Mouse (Mus musculus) kidney, embryonic 15.5 days (tissue): Measurements from ENCODE around the gene Pmepa1. TPM values are rescaled to one million over a fixed set of nuclear protein-coding genes. Genes with fewer than 3 reads are reported as not detected.

ENCODE experiments used
- ATAC-seq: fragments of 200-750 bp; cut with Nextera tagmentation; replicated peaks from 2 replicates; pipeline ENCODE4 v1.8.0; 2017; ENCODE audit warnings: moderate TSS enrichment; ENCODE audit not compliant: low FRiP score
- H3K27ac ChIP-seq: fragments of 300-500 bp; sonication (generic); 2 replicates; pipeline ENCODE4 v1.5.1; 2015; ENCODE audit warnings: mild to moderate bottlenecking, inconsistent platforms
- H3K27me3 ChIP-seq: fragments of 300-500 bp; sonication (generic); 2 replicates; pipeline ENCODE4 v1.6.1; 2015; ENCODE audit warnings: inconsistent platforms
- H3K36me3 ChIP-seq: fragments of 300-500 bp; sonication (generic); 2 replicates; pipeline ENCODE4 v1.6.1; 2015; ENCODE audit warnings: inconsistent platforms
- H3K4me1 ChIP-seq: fragments of 300-500 bp; sonication (generic); 2 replicates; pipeline ENCODE4 v1.6.1; 2015; ENCODE audit warnings: inconsistent platforms
- H3K4me2 ChIP-seq: fragments of 300-500 bp; sonication (generic); 2 replicates; pipeline ENCODE4 v1.6.1; 2015; ENCODE audit warnings: moderate library complexity, mild to moderate bottlenecking, inconsistent platforms
- H3K4me3 ChIP-seq: fragments of 300-500 bp; sonication (generic); replicated peaks from 2 replicates; pipeline ENCODE4 v1.5.1; 2015; ENCODE audit warnings: mild to moderate bottlenecking, inconsistent platforms
- H3K9ac ChIP-seq: fragments of 300-500 bp; sonication (generic); 2 replicates; pipeline ENCODE4 v1.6.1; 2015; ENCODE audit warnings: mild to moderate bottlenecking, inconsistent platforms
- H3K9me3 ChIP-seq: fragments of 300-500 bp; sonication (generic); replicated peaks from 2 replicates; pipeline ENCODE4 v1.6.1; 2016; ENCODE audit warnings: inconsistent platforms
- WGBS: fragments of 180-500 bp; shearing (Covaris S2); methylation state at CpG from one replicate; pipeline ENCODE4 v1.1.7; 2015; ENCODE audit warnings: mixed read lengths; 5-methylcytosine and 5-hydroxymethylcytosine counted together
- polyA plus RNA-seq: library from polyadenylated mRNA; unstranded; fragments of >200 nt; fragmentation: Nextera tagmentation; extraction: Ambion mirVana; gene quantifications from 2 replicates; pipeline ENCODE4 v1.2.1, GENCODE M21; 2015

Pmepa1 gene
- polyA plus RNA-seq, 1 experiment from 2014 or later, result 4.5 TPM

GRCm38 (mm10) chr2:173292551-173292950 is 16.2 kb upstream of the Pmepa1 start:
- ATAC-seq, result no peak
- Histone ChIP-seq H3K27ac (no peak overlapping the region), H3K4me2 (no peak overlapping the region), H3K4me1 (no peaks in the 10 kb centered on the region), H3K4me3 (no peak overlapping the region), H3K9me3 (no peaks in the 10 kb centered on the region), H3K36me3 (no peaks in the 10 kb centered on the region), H3K27me3 (0 out of 2 replicates have a peak, but pooled peaks cover 3% of the 10 kb centered on the region), H3K9ac (no peak overlapping the region)
- 96% methylated on average over 2 of the region's 2 CpGs for WGBS

- WGBS, result 94% methylated on average over 11 of the region's 11 CpGs
- no peaks in the 10 kb centered on the region for H3K9me3 ChIP-seq
- H3K9ac ChIP-seq, result no peak overlapping the region
- H3K27ac ChIP-seq, result no peak overlapping the region
- H3K4me2 ChIP-seq, result no peak overlapping the region
- H3K27me3 ChIP-seq, result no peaks in the 10 kb centered on the region
- no peak for ATAC-seq
- no peaks in the 10 kb centered on the region for H3K4me1 ChIP-seq
- no peak overlapping the region for H3K4me3 ChIP-seq
- H3K36me3 ChIP-seq, result no peaks in the 10 kb centered on the region
Measured at GRCm38 (mm10) chr2:173290981-173291380, 14.6 kb upstream of the Pmepa1 start.

- no peaks in the 10 kb centered on the region for H3K27me3 ChIP-seq
- H3K4me2 ChIP-seq, result no peak overlapping the region
- H3K27ac ChIP-seq, result no peak overlapping the region
- WGBS, result 42% methylated on average over 3 of the region's 3 CpGs
- H3K9ac ChIP-seq, result no peak overlapping the region
- no peaks in the 10 kb centered on the region for H3K9me3 ChIP-seq
- H3K4me3 ChIP-seq, result no peak overlapping the region
- no peak for ATAC-seq
- no peaks in the 10 kb centered on the region for H3K4me1 ChIP-seq
- H3K36me3 ChIP-seq, result no peaks in the 10 kb centered on the region
Measured at GRCm38 (mm10) chr2:173289928-173290327, 13.6 kb upstream of the Pmepa1 start.

DNA sequence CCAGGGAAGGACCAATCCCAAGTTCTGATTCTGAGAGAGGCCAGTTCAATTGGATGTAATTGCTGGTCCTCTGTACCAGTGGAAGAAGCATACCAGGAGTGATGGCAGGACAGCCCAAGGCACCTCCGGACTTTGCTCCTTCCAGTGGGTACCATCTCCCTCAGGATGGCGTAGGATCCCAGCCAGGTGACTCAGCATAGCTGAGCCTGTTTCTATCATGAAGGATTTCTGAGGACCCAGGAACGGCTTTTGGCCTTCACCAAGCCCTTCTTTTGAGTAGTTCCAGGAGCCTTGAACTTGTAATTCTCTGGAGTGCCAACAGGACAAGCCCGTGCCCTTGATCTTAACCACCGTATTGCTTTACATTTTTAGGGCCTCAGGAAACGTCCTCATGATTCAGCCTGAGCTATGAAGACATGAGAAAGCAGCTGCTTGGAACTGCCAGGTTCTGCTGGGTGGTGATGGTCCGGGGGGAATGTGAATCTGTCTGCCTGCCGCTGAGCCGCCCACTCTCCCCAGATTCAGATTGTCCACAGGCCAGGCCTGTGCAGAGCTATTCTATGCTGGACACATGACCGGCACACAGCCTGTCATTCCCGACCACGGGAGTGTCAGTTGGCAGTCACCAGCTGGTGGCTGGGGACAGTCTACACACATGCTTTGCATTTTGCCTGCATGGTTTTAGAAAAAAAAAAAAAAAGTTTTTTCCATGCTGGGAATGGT is 9.6 kb upstream of the Pmepa1 start:
- Histone ChIP-seq H3K9ac (no peak overlapping the region), H3K27ac (no peak overlapping the region), H3K9me3 (no peaks in the 10 kb centered on the region), H3K27me3 (0 out of 2 replicates have a peak, but pooled peaks cover 4% of the 10 kb centered on the region), H3K4me1 (peaks cover 9% of the 10 kb centered on the region), H3K4me3 (no peak overlapping the region), H3K4me2 (no peak overlapping the region), H3K36me3 (no peaks in the 10 kb centered on the region)
- no peak for ATAC-seq
- WGBS, result 84% methylated on average over 12 of the region's 12 CpGs

DNA sequence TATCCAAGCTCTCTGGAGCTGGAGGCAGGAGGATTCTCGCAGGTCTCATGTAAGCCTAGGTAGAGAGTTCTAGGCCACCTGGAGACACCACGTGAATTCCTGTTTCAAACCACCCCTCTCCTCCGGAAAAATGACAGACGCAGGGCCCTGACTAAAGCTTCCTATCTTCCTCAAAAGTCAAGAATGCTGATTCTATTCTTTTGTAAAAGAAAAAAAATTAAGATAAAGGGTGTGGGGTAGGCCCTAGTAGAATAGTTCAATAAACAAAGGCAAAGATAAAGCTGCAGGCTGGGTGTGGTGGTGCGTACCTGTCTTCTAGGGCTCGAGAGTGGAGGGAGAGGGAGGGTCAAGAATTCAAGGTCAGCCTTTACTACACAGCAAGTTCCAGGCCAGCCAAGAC is 8.4 kb upstream of the Pmepa1 start:
- no peak overlapping the region for H3K9ac ChIP-seq
- H3K36me3 ChIP-seq, result no peaks in the 10 kb centered on the region
- 0 out of 2 replicates have a peak, but pooled peaks cover 4% of the 10 kb centered on the region for H3K27me3 ChIP-seq
- no peak overlapping the region for H3K4me2 ChIP-seq
- H3K9me3 ChIP-seq, result no peaks in the 10 kb centered on the region
- no peak overlapping the region for H3K27ac ChIP-seq
- H3K4me1 ChIP-seq, result peaks cover 9% of the 10 kb centered on the region
- H3K4me3 ChIP-seq, result no peak overlapping the region
- no peak for ATAC-seq
- WGBS, result 78% methylated on average over 6 of the region's 6 CpGs

- Histone ChIP-seq H3K4me1 (peaks cover 21% of the 10 kb centered on the region), H3K9me3 (no peaks in the 10 kb centered on the region), H3K4me2 (no peak overlapping the region), H3K9ac (no peak overlapping the region), H3K4me3 (no peak overlapping the region), H3K36me3 (no peaks in the 10 kb centered on the region), H3K27ac (no peak overlapping the region), H3K27me3 (0 out of 2 replicates have a peak, but pooled peaks cover 8% of the 10 kb centered on the region)
- WGBS, result 86% methylated on average over 8 of the region's 8 CpGs
- ATAC-seq, result no peak
Measured at GRCm38 (mm10) chr2:173282191-173282590, 5.9 kb upstream of the Pmepa1 start.

DNA sequence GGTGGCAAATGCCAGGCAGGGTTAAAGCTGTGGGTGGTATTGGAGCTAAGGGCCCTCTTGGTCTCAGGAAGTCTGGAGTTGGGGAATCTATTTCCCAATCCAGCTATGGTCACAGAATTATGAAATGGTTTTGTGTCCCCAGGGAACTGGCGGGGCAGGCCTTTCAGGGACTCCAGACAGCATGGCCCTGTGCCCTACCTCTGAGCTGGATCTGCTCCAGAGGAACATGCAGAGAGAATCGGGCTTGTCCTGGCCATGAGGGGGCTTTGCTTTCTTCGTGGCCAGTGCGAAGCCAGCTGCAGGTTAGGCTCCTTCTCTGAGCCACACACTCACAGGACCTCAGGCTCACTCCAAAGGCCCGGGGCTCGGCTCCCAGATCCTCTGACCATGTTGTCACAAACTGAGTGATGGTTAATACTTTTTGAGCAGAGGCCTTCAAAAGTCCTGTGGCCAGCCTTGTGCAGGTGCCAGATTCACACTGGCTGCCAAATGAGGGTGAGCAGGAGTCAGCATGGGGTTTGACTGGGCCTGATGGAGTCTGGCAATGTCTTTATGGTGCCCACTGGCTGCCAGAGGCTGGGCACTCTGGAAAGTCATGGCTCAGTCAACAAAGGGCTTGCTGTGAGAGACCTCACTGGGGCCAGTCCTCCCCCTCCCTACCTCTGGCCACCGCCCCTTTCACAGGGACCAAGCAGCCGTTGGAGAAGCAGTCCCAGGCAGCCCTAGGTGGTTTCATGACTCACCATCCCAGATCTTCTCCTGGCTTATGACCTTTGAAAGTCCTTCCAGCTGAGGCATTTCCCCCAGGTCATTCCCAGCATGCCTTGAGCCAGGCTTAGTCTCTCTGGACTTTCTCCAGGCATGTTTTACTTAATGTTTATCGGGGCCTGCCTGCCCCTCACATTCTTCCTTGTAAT is 4.9 kb upstream of the Pmepa1 start:
- ATAC-seq, result no peak
- 68% methylated on average over 9 of the region's 9 CpGs for WGBS
- H3K9ac ChIP-seq, result no peak overlapping the region
- no peak overlapping the region for H3K27ac ChIP-seq
- no peak overlapping the region for H3K4me2 ChIP-seq
- no peaks in the 10 kb centered on the region for H3K36me3 ChIP-seq
- 0 out of 2 replicates have a peak, but pooled peaks cover 8% of the 10 kb centered on the region for H3K27me3 ChIP-seq
- H3K4me3 ChIP-seq, result no peak overlapping the region
- no peaks in the 10 kb centered on the region for H3K9me3 ChIP-seq
- H3K4me1 ChIP-seq, result peaks cover 25% of the 10 kb centered on the region

GRCm38 (mm10) chr2:173278846-173279580 is 2.7 kb upstream of the Pmepa1 start:
- WGBS, result 59% methylated on average over 16 of the region's 16 CpGs
- Histone ChIP-seq H3K9ac (no peak overlapping the region), H3K9me3 (no peaks in the 10 kb centered on the region), H3K27ac (no peak overlapping the region), H3K4me1 (peaks cover 39% of the 10 kb centered on the region), H3K36me3 (no peaks in the 10 kb centered on the region), H3K4me3 (no peak overlapping the region), H3K4me2 (no peak overlapping the region), H3K27me3 (peaks cover 11% of the 10 kb centered on the region; the same call in 1 of the 2 replicates)
- no peak for ATAC-seq

- Histone ChIP-seq H3K27me3 (peaks cover 16% of the 10 kb centered on the region; the same call in 1 of the 2 replicates), H3K36me3 (no peaks in the 10 kb centered on the region), H3K4me2 (peak overlapping the region; percentile 86), H3K4me3 (peak overlapping the region; percentile 94), H3K4me1 (peaks cover 59% of the 10 kb centered on the region), H3K9ac (peak overlapping the region; percentile 96), H3K27ac (peak overlapping the region; percentile 83), H3K9me3 (no peaks in the 10 kb centered on the region)
- WGBS, result 4% methylated on average over 12 of the region's 12 CpGs
- peak; percentile 19 for ATAC-seq
Measured at GRCm38 (mm10) chr2:173276859-173277258, 526 bp upstream of the Pmepa1 start.

DNA sequence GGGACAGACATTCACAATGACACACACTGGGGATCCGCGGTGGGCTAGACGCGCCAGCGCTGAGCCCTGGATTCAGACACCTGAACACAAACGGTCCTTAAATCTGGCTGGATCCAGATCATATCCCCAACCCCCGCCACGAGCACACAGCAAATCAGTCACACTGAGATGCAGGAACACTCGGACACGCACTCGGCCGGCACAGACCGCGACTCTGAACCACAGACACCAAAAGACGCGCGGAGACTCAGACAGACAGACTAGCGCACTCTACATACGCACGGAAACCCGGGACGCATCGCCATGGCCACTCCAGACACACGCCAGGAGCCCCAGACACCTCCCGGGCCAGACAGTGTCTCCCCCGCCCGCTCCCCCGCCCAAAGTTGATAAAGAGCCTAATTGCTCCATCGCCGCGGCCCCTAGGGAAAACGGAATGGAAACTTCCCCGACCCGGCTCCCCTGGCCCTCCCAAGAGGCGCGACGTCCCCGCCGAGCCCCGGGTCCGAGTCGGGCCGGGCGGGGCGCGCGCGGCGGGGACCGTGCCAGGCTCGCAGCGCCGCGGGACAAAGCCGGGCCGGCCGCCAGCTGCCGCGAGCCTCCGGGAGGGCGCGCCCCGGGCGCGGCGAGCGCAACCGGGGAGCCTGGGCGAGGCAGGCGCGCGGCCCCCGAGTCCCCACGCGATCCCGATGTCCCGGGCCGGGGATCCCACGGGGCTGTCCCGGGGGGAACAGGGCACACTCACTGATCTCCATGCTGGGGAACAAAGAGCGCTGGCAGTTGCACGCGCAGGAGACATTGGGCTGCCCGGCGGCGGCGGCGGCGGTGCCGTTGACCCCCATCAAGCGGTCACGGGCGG is 761 bp downstream of the Pmepa1 start:
- ATAC-seq, result peak; percentile 6; the same call in 1 of the 2 replicates
- peak overlapping the region; percentile 83 for H3K27ac ChIP-seq

More for the DNA sequence above, 761 bp downstream of the Pmepa1 start:
- H3K4me2 ChIP-seq, result peak overlapping the region; percentile 86
- H3K9me3 ChIP-seq, result no peaks in the 10 kb centered on the region
- no peaks in the 10 kb centered on the region for H3K36me3 ChIP-seq
- H3K4me3 ChIP-seq, result peak overlapping the region; percentile 94
- WGBS, result under 1% methylated on average over 92 of the region's 93 CpGs
- H3K9ac ChIP-seq, result peak overlapping the region; percentile 96
- H3K27me3 ChIP-seq, result peaks cover 16% of the 10 kb centered on the region; the same call in 1 of the 2 replicates
- peaks cover 63% of the 10 kb centered on the region for H3K4me1 ChIP-seq
